Mouse (Mus musculus) stomach, embryonic 15.5 days (tissue): ENCODE data around the gene Dcakd. TPM values are rescaled to one million over a fixed set of nuclear protein-coding genes. Genes with fewer than 3 reads are reported as not detected.

Source experiments
- ATAC-seq: fragments of 200-750 bp; cut with Nextera tagmentation; 2 replicates; pipeline ENCODE4 v1.8.0; 2017; ENCODE audit warnings: low read depth, moderate number of reproducible peaks, moderate TSS enrichment; ENCODE audit not compliant: insufficient read depth, low FRiP score
- H3K27ac ChIP-seq: fragments of 300-500 bp; sonication (generic); 2 replicates; pipeline ENCODE4 v1.5.1; 2015; ENCODE audit warnings: mild to moderate bottlenecking, inconsistent platforms
- H3K27me3 ChIP-seq: fragments of 300-500 bp; sonication (generic); replicated peaks from 2 replicates; pipeline ENCODE4 v1.6.1; 2015; ENCODE audit warnings: inconsistent platforms
- H3K36me3 ChIP-seq: fragments of 300-500 bp; sonication (generic); 2 replicates; pipeline ENCODE4 v1.6.1; 2015; ENCODE audit warnings: inconsistent platforms
- H3K4me1 ChIP-seq: fragments of 300-500 bp; sonication (generic); 2 replicates; pipeline ENCODE4 v1.6.1; 2015; ENCODE audit warnings: inconsistent platforms
- H3K4me2 ChIP-seq: fragments of 300-500 bp; sonication (generic); 2 replicates; pipeline ENCODE4 v1.6.1; 2015; ENCODE audit warnings: mild to moderate bottlenecking, inconsistent platforms
- H3K4me3 ChIP-seq: fragments of 300-500 bp; sonication (generic); replicated peaks from 2 replicates; pipeline ENCODE4 v1.5.1; 2015; ENCODE audit warnings: inconsistent platforms
- H3K9ac ChIP-seq: fragments of 300-500 bp; sonication (generic); 2 replicates; pipeline ENCODE4 v1.6.1; 2015; ENCODE audit warnings: inconsistent platforms
- H3K9me3 ChIP-seq: fragments of 300-500 bp; sonication (generic); 2 replicates; pipeline ENCODE4 v1.6.1; 2016; ENCODE audit warnings: inconsistent platforms
- WGBS: fragments of 180-500 bp; shearing (Covaris S2); methylation state at CpG from one replicate; pipeline ENCODE4 v1.1.7; 2015; 5-methylcytosine and 5-hydroxymethylcytosine counted together
- polyA plus RNA-seq: library from polyadenylated mRNA; unstranded; fragments of >200 nt; fragmentation: Nextera tagmentation; extraction: Ambion mirVana; gene quantifications from 2 replicates; pipeline ENCODE4 v1.2.1, GENCODE M21; 2015

The Dcakd gene
- polyA plus RNA-seq, 1 experiment from 2014 or later, result 107 TPM

GRCm38 (mm10) chr11:103038037-103038436, 9.9 kb upstream of the Dcakd start:
- 84% methylated on average over 6 of the region's 6 CpGs for WGBS
- Histone ChIP-seq H3K4me1 (no peaks in the 10 kb centered on the region), H3K36me3 (no peaks in the 10 kb centered on the region), H3K27ac (no peak overlapping the region), H3K9me3 (no peaks in the 10 kb centered on the region), H3K27me3 (no peaks in the 10 kb centered on the region), H3K4me3 (no peak overlapping the region), H3K9ac (no peak overlapping the region), H3K4me2 (no peak overlapping the region)
- ATAC-seq, result no peak

GRCm38 (mm10) chr11:103036881-103037465, 8.8 kb upstream of the Dcakd start:
- Histone ChIP-seq H3K9me3 (no peaks in the 10 kb centered on the region), H3K9ac (no peak overlapping the region), H3K4me3 (no peak overlapping the region), H3K4me1 (no peaks in the 10 kb centered on the region), H3K27me3 (no peaks in the 10 kb centered on the region), H3K36me3 (no peaks in the 10 kb centered on the region), H3K4me2 (no peak overlapping the region), H3K27ac (no peak overlapping the region)
- ATAC-seq, result no peak
- 78% methylated on average over 8 of the region's 8 CpGs for WGBS

GRCm38 (mm10) chr11:103035007-103035406, 6.9 kb upstream of the Dcakd start:
- H3K4me3 ChIP-seq, result no peak overlapping the region
- WGBS, result 85% methylated on average over 6 of the region's 6 CpGs
- 0 out of 2 replicates have a peak, but pooled peaks cover 5% of the 10 kb centered on the region for H3K4me1 ChIP-seq
- H3K4me2 ChIP-seq, result no peak overlapping the region
- H3K36me3 ChIP-seq, result no peaks in the 10 kb centered on the region; the same call in 1 of the 2 replicates
- H3K9me3 ChIP-seq, result no peaks in the 10 kb centered on the region
- no peaks in the 10 kb centered on the region for H3K27me3 ChIP-seq
- no peak overlapping the region for H3K9ac ChIP-seq
- no peak overlapping the region for H3K27ac ChIP-seq
- no peak for ATAC-seq

- Histone ChIP-seq H3K4me2 (no peak overlapping the region), H3K27me3 (no peaks in the 10 kb centered on the region), H3K36me3 (no peaks in the 10 kb centered on the region; the same call in 1 of the 2 replicates), H3K27ac (no peak overlapping the region), H3K9ac (no peak overlapping the region), H3K4me1 (peaks cover 9% of the 10 kb centered on the region), H3K4me3 (no peak overlapping the region), H3K9me3 (no peaks in the 10 kb centered on the region)
- no peak for ATAC-seq
- WGBS, result 95% methylated on average over 3 of the region's 3 CpGs
Measured at GRCm38 (mm10) chr11:103033030-103033429, 4.9 kb upstream of the Dcakd start.

GRCm38 (mm10) chr11:103027570-103028175, 460 bp downstream of the Dcakd start:
- WGBS, result 13% methylated on average over 8 of the region's 8 CpGs
- peak; percentile 12; the same call in 1 of the 2 replicates for ATAC-seq
- H3K27me3 ChIP-seq, result no peaks in the 10 kb centered on the region
- peak overlapping the region; percentile 92 for H3K4me3 ChIP-seq
- H3K9ac ChIP-seq, result peak overlapping the region; percentile 26
- peaks cover 15% of the 10 kb centered on the region for H3K4me1 ChIP-seq
- H3K27ac ChIP-seq, result peak overlapping the region; percentile 83
- H3K36me3 ChIP-seq, result no peaks in the 10 kb centered on the region; the same call in 1 of the 2 replicates
- H3K9me3 ChIP-seq, result no peaks in the 10 kb centered on the region
- peak overlapping the region; percentile 68 for H3K4me2 ChIP-seq

DNA sequence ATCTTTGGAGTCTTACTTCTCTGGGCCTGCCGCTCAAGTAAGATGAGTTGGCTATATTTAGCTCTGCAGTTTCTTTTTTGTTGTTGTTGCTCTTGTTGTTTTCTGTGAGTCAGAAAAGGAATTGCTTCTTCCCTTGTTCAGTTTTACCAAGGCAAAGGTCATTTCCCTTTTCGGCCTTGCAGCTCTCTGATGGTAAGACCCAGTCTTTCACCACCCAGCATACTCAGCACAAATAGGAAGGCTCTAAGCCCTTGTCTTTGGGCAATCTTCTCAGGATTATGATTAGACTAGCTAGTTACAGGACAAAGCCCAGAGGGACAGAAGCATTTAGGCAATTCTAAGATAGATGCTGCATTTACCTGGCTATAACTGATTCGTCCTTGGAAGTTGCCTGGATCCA, 1.2 kb downstream of the Dcakd start:
- Histone ChIP-seq H3K4me3 (no peak overlapping the region; the same call in 1 of the 2 replicates), H3K9me3 (no peaks in the 10 kb centered on the region), H3K4me2 (peak overlapping the region; percentile 68; the same call in 1 of the 2 replicates), H3K4me1 (peaks cover 15% of the 10 kb centered on the region), H3K27me3 (no peaks in the 10 kb centered on the region), H3K36me3 (no peaks in the 10 kb centered on the region; the same call in 1 of the 2 replicates), H3K27ac (peak overlapping the region; percentile 83; the same call in 1 of the 2 replicates), H3K9ac (no peak overlapping the region)
- WGBS, result 87% methylated on average over 3 of the region's 3 CpGs
- ATAC-seq, result no peak

GRCm38 (mm10) chr11:103023974-103024373, 4.2 kb downstream of the Dcakd start:
- no peak overlapping the region for H3K9ac ChIP-seq
- no peaks in the 10 kb centered on the region for H3K9me3 ChIP-seq
- H3K36me3 ChIP-seq, result no peaks in the 10 kb centered on the region
- H3K27ac ChIP-seq, result no peak overlapping the region
- no peak for ATAC-seq
- H3K4me3 ChIP-seq, result no peak overlapping the region
- peaks cover 17% of the 10 kb centered on the region for H3K4me1 ChIP-seq
- WGBS, result 87% methylated on average over 3 of the region's 3 CpGs
- no peaks in the 10 kb centered on the region for H3K27me3 ChIP-seq
- H3K4me2 ChIP-seq, result no peak overlapping the region

- ATAC-seq, result no peak
- H3K4me3 ChIP-seq, result no peak overlapping the region
- no peaks in the 10 kb centered on the region for H3K36me3 ChIP-seq
- WGBS, result 55% methylated on average over 3 of the region's 3 CpGs
- H3K9me3 ChIP-seq, result no peaks in the 10 kb centered on the region
- H3K9ac ChIP-seq, result no peak overlapping the region
- H3K27ac ChIP-seq, result peak overlapping the region; percentile 57
- H3K4me1 ChIP-seq, result peaks cover 15% of the 10 kb centered on the region
- H3K4me2 ChIP-seq, result no peak overlapping the region
- H3K27me3 ChIP-seq, result no peaks in the 10 kb centered on the region
Measured at GRCm38 (mm10) chr11:103020713-103021335, 7.3 kb downstream of the Dcakd start.

DNA sequence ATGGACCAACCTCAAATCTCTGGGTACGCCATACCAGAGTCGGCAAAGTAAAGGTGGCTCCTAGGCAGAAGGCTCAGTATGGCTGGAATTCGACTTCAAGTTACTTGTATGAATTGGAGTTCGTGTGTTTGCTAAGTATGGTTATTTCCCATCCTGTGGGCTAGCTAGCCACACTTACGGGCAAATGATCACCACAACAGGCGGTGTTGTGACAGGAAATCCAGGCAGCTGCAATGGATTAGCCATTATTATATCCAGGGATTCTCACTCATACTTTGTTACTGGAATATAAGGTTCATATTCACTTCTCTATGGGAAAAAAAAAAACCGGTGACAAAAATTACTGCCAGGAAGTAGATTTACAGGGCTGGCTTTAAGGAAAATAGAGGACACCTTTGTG, 8.8 kb downstream of the Dcakd start:
- no peaks in the 10 kb centered on the region for H3K36me3 ChIP-seq
- 86% methylated on average over 7 of the region's 7 CpGs for WGBS
- no peak overlapping the region for H3K4me3 ChIP-seq
- ATAC-seq, result no peak
- no peaks in the 10 kb centered on the region for H3K27me3 ChIP-seq
- H3K4me1 ChIP-seq, result peaks cover 22% of the 10 kb centered on the region
- no peak overlapping the region for H3K27ac ChIP-seq
- H3K9ac ChIP-seq, result no peak overlapping the region
- H3K4me2 ChIP-seq, result no peak overlapping the region
- H3K9me3 ChIP-seq, result no peaks in the 10 kb centered on the region

DNA sequence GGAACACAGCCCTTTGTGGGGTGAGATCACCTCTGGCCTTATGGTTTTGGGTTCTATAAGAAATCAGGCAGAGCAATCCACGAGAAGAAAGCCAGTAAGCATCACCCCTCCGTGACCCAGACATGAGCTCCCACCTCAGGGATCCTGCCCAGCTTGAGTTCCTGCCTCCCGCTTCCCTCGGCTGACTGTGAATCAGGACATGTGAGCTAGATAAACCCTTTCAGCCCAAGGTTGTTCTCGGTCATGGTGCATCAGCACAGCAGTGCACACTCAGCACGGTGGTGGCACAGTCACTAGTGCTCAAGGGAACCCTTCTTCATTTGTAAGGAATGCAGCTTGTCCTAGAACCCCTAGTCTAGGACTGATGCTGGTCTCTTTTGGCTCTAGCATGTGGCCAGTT, 9.3 kb downstream of the Dcakd start:
- H3K4me1 ChIP-seq, result peaks cover 22% of the 10 kb centered on the region
- no peak for ATAC-seq
- no peak overlapping the region for H3K27ac ChIP-seq
- H3K9ac ChIP-seq, result no peak overlapping the region
- H3K4me3 ChIP-seq, result no peak overlapping the region
- no peaks in the 10 kb centered on the region for H3K9me3 ChIP-seq
- WGBS, result 64% methylated on average over 6 of the region's 6 CpGs
- no peaks in the 10 kb centered on the region for H3K27me3 ChIP-seq
- H3K4me2 ChIP-seq, result no peak overlapping the region
- no peaks in the 10 kb centered on the region for H3K36me3 ChIP-seq

DNA sequence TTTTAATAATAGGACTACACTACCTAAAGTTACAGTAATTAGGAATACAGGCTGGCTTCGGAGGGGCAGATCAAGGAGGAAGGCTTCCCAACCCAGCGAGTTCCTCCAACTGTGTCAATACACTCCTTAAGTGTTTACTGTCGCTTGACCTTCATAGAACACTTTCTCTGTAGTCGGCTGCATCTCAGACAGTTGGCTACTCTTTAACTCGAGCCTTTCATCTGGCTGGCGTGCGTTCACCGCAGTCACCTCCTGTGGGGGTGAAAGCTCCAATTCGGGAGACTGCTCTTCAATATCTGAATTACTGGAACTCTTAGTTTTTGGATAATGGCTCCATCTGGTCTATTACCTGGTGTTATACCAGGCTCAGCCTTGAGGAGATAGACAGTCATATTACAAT, 10.5 kb downstream of the Dcakd start:
- Histone ChIP-seq H3K9me3 (no peaks in the 10 kb centered on the region), H3K4me3 (no peak overlapping the region), H3K36me3 (no peaks in the 10 kb centered on the region), H3K4me1 (peaks cover 22% of the 10 kb centered on the region), H3K27me3 (no peaks in the 10 kb centered on the region), H3K27ac (no peak overlapping the region), H3K9ac (no peak overlapping the region), H3K4me2 (no peak overlapping the region)
- ATAC-seq, result no peak
- 37% methylated on average over 9 of the region's 9 CpGs for WGBS

GRCm38 (mm10) chr11:103016930-103017329, 11.2 kb downstream of the Dcakd start:
- H3K27ac ChIP-seq, result peak overlapping the region; percentile 90
- ATAC-seq, result peak; percentile 97
- H3K36me3 ChIP-seq, result no peaks in the 10 kb centered on the region
- H3K4me2 ChIP-seq, result peak overlapping the region; percentile 54
- peaks cover 22% of the 10 kb centered on the region for H3K4me1 ChIP-seq
- WGBS, result under 1% methylated on average over 41 of the region's 41 CpGs
- H3K4me3 ChIP-seq, result peak overlapping the region; percentile 71
- no peaks in the 10 kb centered on the region for H3K9me3 ChIP-seq
- no peaks in the 10 kb centered on the region for H3K27me3 ChIP-seq
- H3K9ac ChIP-seq, result peak overlapping the region; percentile 66
